Mouse (Mus musculus) embryo, embryonic 9.5 days (tissue): ENCODE measurements around the gene Noto.
"Not testable (repeated sequence)": the region's sequence is repeated elsewhere in the genome, so short reads cannot be mapped to it uniquely, and the experiment has no call there.

Experiments
- DNase-seq: peaks from one replicate; pipeline ENCODE4 v3.0.0-alpha.2; 2017; ENCODE audit errors: extremely low spot score

Gene Noto

DNA sequence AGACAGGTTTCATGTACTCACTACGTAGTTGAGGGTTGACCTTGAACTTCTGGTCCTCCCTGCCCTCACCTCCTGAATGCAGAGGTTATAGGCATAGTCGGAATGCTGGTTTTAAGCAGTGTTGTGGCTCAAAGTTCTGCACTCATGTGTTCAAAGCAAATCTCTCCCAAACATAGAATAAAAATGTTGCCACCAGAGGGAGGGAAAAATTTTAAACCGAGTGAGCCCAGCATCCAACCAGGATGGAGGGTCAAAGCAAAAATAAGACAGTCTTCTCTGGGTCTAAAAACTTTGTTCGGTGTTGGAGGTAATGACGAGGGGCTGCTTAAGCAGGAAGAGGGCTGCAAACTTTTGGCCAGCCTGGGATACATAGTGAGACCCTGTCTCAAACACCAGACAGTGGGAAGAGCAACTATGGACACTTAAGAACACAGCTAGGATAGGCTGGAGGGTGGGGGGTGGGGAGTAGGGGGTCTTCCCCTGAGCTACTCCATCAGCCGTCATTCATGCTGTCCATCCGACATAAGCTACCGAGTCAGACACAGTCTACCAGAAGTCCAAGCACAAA is 7.7 kb downstream of the Noto start:
- DNase-seq, result no peak

DNA sequence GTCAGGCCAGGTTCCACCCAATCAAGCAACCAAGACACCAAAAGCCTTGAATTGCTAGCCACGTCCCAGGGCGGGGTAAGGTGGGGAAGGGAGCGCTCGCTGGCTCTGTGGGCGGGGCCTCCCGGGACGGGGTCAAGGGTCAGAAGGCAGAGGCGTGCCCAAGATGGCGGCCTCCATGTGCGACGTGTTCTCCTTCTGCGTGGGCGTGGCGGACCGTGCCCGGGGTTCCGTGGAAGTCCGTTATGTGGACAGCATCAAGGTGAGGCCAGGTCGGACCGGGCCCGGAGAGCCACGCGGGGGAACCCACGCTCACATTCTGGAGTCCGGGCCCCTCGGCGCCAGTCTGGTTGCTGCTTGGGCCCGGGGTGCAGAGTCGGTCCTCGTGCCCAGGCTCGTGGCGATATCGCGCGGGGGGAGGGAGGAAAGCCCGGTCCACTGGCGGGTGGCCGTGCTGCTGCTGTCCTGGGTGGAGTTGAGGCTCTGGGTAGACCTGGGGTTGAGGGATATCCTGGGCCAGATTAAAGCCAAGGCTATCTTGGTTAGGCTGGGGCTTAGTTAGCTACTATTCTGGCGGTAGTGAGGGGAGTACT is 8.3 kb downstream of the Noto start, which contains the start of gene Smyd5:
Gene Smyd5 (plus strand): TSS at position 148 of the 590 bp plus-strand sequence.
- peak; percentile 93 for DNase-seq

DNA sequence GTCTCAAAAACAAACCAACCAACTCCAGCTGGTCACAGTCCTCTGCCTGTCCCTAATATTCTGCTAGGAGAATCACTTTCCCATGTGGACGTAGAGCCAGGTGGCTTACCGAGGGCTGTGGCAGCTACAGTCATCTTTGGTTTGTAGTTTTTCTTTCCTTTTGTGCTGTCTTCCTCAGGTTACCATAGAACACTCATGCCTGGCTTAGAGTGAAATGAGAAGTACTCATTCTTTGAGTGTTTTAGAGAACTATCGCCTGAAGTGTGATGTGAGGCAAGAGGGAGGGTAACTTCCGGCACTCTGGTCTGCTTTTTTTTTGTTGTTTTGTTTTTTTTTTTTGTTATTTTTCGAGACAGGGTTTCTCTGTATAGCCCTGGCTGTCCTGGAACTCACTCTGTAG is 10.2 kb downstream of the Noto start:
- no peak for DNase-seq

DNA sequence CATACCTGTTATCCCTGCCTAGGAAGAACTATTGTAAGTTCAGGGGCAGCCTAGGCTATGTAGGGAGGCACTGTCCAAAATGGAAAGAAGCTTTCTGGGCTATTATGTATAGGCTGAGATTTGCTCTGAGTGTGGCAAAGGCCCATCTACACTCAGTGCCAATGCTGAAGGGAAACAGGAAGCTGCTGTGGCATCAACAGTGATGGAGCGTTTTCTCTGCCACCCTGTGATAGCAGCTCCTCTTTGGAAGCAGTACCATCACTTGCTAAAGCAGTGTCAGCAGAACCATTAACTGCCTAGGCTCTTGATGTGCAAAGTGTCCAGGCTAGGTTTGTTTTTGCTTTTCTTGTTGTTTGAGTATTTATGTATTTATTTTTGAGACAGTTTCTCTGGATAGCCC is 12.5 kb downstream of the Noto start:
- DNase-seq, result no peak

DNA sequence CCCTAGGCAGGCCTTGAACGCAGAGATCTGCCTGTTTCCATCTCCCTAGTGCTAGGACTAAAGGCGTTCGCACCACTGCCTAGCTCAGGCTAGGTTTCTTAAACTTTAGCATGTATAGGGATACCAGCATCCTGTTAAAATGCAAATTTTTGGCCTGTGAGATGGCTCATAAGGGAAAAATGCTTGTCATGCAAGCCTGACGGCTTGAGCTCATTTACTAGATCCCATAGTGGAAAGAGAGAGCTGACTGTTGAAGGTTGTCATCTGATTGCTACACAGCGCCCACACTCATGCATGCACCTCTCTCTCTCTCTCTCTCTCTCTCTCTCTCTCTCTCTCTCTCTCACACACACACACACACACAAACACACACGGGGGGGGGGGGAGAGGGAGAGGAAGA is 12.9 kb downstream of the Noto start:
- DNase-seq, result no peak

DNA sequence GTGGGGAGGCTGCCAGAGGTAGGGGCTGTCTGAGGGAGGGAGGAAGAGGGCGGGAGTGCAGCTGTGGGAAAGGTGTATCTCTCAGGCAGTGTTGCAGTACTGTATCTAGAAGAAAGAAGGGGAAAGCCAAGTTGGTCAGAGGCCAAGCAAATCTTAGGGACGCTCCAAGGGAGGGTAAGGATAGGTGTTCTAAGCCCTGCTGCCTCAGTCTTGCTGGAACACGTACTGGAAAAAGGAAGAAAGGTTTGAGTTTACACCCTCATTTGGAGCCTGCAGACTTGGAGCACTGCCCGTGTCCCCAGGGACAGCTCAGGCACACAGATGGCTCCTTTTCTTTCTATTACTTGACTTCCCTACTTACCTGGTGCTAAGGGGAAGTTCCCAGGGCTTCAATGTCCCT is 17.5 kb downstream of the Noto start:
- DNase-seq, result no peak

DNA sequence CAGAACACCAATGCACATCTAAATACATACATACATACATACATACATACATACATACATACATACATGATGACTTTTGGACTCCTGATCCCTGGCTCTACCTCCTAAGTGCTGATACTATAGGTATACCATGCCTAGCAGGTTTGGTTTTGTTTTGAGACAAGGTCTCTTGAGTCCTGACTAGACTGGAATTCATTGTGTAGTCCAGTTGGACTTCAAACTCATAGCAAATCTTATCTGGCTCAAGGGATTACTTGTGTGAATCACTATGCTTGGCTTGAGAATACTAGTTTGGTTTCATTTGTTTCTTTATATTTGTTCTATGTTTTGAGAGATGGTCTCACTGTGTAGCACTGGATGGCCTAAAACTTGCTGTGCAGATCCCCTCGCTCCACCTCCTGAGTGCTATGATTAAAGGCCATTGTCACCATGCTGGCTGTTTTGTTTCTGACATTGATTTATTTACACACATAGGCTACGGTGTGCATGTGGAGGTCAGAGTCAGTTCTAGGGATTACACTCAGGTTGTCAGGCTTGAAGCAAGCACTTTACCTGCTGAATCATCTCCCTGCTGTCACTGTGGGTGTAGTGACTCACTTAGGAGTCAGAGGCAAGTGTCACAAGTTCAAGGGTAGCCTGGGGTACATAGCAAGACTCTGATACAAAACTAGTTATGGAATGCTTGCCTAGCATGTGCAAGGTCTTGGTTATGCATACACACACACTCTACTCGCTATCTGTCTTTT is 20.0 kb downstream of the Noto start:
- DNase-seq, result no peak

DNA sequence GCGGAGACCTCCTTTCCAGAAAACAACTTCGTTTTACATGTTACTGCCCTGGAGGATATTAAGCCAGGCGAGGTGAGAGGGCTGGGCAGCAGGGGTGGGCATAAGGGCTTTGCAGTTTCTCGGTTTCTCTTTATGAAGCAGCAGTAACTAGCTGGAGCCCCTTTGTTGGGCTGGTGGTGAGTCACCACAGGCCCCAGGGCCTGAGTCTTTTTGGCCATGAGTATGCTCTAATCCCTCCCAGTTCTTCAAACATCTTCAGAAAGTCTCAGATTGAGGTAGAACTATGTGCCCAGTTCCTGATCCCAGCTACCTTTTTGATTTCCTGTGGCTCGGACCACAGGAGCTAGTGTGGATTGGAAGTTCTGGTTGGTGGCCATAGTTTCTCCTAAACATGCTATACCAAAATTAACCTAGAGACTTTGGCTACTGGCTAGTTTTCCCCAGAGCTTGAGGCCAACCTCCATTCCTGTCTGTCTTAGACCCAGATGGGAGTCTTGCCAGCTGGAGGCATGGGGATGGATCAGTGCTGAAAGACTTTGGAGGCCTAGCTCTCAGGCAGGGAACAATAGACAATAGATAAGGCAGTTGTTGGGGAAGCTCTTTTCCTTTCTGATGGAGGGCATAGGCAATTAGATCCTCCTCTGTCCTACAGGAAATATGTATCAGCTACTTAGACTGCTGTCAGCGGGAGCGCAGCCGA is 20.7 kb downstream of the Noto start:
- no peak for DNase-seq

DNA sequence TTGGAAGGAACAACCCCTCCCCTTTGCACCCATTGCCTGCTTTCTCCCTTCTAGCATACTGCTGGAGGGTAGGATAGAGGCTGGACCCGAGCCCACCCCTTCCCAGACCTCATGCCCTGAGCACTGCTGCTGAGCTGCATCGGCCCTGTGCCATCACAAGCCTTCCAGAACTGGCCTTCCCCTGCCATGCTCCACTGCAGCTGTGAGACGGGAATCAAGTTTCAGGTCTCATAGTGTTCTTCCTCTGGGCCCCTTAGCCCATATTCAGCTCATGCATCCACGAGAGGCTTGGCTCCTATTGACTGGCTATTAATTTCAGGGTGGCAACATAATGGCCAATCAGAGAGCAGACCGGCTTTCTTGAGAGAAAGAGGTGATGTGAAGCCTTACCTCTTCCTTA is 21.6 kb downstream of the Noto start:
- no peak for DNase-seq

DNA sequence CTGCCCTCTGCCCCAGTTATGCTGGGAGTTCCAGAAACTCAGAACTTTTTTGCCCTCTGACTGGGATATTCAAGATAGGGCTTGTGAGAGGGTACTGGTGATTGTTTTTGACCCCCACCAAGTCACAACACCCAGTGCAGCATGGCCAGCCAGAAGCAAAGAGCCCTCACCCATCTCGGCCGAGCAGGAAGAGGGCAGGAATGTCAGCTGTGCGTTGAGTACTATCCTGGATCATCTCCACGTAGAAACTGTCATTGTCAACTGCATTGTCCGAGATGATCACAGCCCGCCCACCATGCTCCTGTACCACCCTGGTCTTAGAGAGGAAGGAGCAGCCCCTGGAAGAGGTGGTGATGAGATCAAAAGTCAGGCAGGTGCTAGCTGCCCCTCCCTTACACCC is 23.7 kb downstream of the Noto start:
- no peak for DNase-seq

DNA sequence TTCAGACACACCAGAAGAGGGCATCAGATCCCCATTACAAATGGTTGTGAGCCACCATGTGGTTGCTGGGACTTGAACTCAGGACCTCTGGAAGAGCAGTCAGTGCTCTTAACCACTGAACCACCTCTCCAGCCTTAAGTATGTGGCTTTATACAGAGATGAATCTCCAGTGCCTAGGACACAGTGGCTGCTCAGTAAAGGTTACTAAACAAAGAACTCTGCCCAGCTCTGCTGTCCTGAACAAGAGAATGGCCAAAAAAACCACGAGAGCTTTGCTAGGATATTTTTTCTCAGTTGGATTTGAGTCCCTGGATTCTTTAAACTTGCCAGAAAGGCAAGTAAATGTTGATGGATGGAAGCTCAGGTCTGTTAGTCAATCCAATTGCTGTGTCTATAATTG is 26.5 kb downstream of the Noto start:
- DNase-seq, result not testable (repeated sequence)

DNA sequence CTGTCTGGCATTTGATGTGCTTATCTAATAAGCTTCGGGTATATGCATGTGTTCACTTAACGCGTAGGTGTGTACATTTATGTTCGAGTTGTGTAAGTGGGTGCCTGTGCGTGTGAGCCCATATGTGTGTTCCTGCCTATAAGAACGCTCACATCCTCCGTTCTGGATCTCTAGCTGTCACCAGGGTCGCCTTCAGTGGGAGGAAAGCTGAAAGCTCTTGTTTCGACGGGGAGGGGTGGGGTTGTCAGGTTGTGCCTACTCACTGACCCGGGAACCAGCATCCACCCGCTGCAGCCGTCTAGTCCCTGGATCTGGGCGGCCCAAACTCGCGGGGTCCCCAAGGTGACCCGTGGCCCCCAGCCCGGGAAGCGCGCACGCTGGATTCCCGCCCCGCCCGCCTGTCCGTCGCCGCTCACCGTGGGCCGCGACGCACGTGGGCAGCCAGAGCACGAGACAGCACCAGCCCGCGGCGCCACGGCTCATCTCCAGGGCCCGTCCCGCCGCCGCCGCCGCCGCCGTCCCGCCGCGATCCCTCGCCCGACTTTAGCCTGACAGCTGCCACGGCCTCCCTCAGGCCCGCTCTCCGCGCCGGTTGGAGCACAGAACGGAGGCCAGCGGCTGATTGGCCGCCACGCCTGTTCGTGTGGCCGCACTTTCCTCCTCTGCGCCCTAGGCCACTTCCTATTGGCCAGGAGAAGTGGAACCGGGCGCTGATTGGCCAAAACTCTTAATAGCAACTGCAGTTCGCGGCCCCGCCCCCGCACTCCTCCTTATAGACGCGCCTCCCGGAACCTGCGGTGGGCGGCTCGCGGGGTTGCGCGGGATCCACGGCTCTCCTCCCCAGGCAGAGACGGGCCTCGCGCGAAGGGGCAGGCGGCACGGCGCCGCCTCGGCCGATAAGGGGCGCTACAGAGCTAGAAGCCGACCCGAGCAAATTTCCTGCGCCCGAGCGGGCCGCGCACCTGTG is 27.3 kb downstream of the Noto start, which contains the start of gene Cct7:
Gene Cct7 (plus strand): TSS at position 818 of the 967 bp plus-strand sequence.
- peak; percentile 95 for DNase-seq

DNA sequence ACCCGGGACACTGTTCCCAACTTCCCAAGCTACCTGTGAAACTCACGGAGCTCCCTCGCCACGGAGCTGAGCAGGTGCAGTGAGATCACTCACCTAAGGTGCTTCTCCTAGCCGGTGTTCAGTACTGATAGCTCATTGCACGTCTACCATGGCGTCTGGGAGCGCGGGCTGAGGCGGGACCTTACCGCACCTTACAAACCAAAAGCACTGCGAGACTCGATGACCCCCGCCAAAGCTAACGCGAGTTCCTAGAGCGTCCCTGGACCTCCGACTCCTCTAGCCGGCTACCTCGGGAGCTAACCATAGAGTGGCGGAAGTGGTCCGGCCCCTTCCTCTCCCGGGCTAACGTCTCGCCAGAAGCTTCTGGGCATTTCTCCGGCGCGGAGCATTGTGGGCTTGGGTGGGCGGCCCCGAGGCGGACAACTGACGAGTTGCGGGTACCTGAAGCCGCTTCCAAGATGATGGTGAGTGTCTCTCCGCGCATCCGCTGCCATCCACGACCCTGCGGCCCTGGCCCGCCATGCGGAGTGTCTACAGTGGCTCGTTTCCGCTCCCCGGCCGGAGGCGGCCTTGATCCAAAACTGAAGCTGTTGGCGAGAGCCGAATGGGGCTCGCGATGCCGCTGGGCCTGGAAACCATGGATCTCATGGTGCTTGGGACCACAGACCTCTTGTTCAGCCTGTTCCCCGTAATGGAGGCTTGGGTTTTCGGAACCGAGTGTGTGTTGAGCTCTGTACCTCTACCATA is 28.2 kb downstream of the Noto start, which contains the start of gene Pradc1:
Gene Pradc1 (minus strand): TSS at position 307 of the 747 bp plus-strand sequence.
- DNase-seq, result peak; percentile 99

DNA sequence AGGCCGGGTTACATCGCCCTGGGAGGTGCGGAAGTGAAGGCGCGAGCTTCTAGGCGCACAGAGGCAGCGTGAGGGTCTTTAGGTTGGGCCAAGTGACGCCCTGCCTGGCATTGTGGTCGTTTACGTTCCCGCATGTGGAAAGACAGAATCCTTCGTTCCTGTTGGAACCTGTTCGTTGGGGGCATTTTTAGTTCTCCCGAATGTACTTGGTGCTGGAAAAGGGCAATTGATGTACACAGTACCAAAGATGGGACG is 28.7 kb downstream of the Noto start:
- DNase-seq, result no peak

DNA sequence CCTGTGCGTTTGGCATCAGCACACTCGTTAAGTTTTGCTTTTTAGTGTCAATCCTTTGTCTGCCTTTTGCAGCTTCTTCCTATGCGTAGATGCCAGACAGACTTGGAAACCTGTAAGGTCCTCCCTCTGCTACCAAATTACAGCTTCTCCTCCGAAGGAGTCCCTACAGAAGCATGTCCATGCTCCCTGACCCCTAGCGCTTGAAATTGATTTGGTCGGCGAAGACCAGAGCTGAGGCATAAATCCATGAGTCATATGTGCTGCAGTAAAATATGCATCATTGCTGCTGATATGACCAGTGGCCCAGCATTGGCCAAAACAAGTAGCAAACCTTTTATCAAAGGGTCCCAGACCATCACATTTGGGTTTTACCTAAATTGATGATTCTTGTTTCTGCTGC is 29.1 kb downstream of the Noto start:
- peak; percentile 11 for DNase-seq

DNA sequence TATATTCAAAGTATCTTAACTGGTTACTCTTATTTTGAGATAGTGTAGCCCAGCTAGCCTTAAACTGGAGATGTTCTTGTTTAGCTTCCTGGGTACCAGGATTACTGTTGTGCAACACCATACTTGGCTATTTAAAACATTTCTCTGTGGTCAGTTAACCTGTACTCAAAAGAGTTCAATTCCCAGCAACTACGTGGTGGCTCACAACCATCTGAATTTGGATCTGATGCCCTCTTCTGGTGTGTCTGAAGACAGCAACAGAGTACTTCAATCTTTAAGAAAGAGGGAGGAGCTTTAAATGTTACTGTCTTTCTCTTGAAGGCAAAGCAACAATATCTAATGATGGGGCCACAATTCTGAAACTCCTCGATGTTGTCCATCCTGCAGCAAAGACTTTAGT is 35.9 kb downstream of the Noto start:
- no peak for DNase-seq

DNA sequence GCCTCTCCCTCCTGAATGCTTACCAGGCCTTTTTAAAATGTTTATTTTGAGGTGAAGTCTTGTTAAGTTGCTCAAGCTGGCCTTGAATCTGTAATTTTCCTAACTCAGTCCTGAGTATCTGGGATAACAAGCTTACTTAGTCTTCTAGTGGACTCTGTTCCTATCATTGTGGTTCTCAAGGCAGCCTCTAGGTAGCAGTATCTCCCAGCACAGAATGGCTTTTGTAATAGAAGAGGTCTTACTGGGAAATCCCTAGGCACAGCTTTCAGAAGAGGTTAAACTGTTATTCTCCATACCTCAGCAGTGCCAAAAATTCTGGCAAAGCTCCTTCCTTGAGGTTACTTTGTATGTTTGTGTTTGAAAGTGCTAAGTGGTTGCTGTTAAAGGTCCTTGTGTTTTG is 41.7 kb downstream of the Noto start:
- DNase-seq, result no peak

DNA sequence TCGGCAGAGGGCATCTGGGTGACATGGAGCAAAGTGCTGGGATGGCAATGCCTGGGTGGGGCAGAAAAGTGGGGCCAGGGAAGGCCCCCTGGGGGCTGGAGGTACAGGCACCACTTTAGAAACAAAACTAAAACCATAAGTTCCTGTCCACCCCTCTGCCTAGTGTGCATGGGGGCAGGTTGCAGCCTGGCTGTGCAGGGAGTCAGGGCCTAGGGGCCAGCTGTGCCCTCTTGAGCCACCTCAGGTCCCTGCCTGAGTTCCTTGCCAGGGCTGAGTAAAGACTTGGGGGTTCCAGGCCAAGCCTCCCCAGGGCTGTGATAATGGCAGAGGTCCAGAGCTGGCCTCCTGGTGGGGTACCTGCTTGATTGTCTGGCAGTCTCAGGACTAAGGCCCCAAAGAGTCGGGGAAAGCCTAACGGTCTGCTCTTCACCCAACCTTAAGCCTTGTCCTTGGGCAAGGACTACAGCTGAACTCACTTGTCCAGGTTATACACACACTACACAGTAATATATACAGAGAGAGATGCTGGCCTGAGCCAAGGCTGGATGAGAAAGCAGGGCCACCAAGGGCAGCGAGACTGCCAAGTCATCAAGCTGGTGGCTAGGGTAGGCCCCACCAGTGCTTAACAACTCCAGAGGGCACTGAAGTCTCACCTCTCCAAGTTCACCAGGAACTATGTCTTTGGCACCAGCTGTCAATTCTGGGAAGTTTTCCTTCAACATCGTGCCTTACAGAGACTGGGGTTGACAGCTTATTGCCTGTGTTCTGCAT is 46.2 kb downstream of the Noto start:
- DNase-seq, result peak; percentile 6

DNA sequence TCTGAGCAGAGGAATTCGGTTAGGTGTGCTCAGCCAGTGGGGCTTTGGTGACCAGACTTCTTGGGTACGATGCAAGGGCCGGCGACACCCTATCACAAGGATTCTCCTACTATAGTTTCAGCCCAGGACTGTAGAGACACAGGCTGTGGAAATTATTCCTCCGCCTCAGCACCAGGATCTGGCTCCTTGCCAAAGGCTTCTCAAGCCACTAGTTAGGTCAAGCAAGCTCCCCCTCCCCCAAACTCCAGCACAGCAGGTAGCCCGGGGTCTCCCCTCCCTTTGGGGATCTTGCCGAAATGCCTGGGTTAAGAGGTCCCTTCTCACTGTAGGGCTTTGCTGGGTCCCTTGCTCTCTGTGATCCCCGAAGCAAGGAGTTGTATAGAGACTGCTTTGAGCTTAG is 48.3 kb downstream of the Noto start:
- DNase-seq, result no peak

DNA sequence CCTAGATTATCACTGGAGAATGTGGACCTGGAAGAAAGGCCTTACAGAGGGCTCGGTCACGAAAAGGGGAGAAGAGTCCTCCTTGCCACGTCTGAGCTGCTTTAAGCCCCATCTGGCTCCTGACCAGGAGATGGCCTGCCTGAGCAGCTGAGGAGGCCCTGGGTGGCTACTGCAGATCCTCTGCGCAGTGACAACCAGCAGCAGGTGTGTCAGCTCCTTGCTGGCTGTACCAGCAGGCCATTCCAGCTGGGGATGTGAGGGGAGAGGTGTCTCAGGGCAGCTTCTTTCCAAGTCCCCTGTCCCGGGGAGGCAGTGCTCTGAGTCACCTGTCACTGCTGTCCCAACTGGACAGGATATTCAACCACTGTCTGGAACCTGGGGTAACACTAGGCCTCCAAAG is 48.9 kb downstream of the Noto start:
- DNase-seq, result no peak
